Mouse (Mus musculus) hindbrain, embryonic 11.5 days (tissue): Measurements from ENCODE around the gene Med21. TPM values are rescaled to one million over a fixed set of nuclear protein-coding genes. Genes with fewer than 3 reads are reported as not detected.

Experiments
- polyA plus RNA-seq: library from polyadenylated mRNA; unstranded; fragments of >200 nt; fragmentation: Nextera tagmentation; extraction: Ambion mirVana; gene quantifications from 2 replicates; pipeline ENCODE4 v1.2.1, GENCODE M21; 2014

The Med21 gene
- polyA plus RNA-seq, 1 experiment from 2014 or later, result 132 TPM

Other genes starting within 250 kb of the Med21 start
- gene Itpr2, start 140.3 kb upstream of the Med21 start, polyA plus RNA-seq, result 4.2 and 5.9 TPM in 2 replicates
- 79.8 and 85.1 TPM in 2 replicates for gene Fgfr1op2, start 65.3 kb upstream of the Med21 start, polyA plus RNA-seq
- 90.9 and 93.7 TPM in 2 replicates for gene Ints13, start 64.7 kb upstream of the Med21 start, polyA plus RNA-seq
- gene Tm7sf3, start 277 bp downstream of the Med21 start, polyA plus RNA-seq, result 25.8 and 27.8 TPM in 2 replicates
- 19.4 and 20.1 TPM in 2 replicates for gene Stk38l, start 82.4 kb downstream of the Med21 start, polyA plus RNA-seq
- gene Arntl2, start 153.5 kb downstream of the Med21 start, polyA plus RNA-seq, result 1.7 and 2.8 TPM in 2 replicates
- gene Smco2, start 207.6 kb downstream of the Med21 start, polyA plus RNA-seq, result not detected in 2 replicates
- gene Ppfibp1, start 245.9 kb downstream of the Med21 start, polyA plus RNA-seq, result 29.0 and 36.1 TPM in 2 replicates